Mouse (Mus musculus) liver, embryonic 15.5 days (tissue): Measurements from ENCODE around the gene Gm3776. TPM values are rescaled to one million over a fixed set of nuclear protein-coding genes. Genes with fewer than 3 reads are reported as not detected.
A peak's percentile ranks its signal among the peaks of the same experiment; 100 is the strongest.
"Not testable (repeated sequence)": the region's sequence is repeated elsewhere in the genome, so short reads cannot be mapped to it uniquely, and the experiment has no call there.

ENCODE experiments used
- ATAC-seq: fragments of 200-750 bp; cut with Nextera tagmentation; 2 replicates; pipeline ENCODE4 v1.8.0; 2017; ENCODE audit warnings: moderate number of reproducible peaks, mild to moderate bottlenecking, moderate library complexity; ENCODE audit not compliant: insufficient read depth
- H3K27ac ChIP-seq: fragments of 300-500 bp; sonication (generic); replicated peaks from 2 replicates; pipeline ENCODE4 v1.5.1; 2015; ENCODE audit warnings: mild to moderate bottlenecking, inconsistent platforms
- H3K27me3 ChIP-seq: fragments of 300-500 bp; sonication (generic); 2 replicates; pipeline ENCODE4 v1.6.1; 2015; ENCODE audit warnings: mild to moderate bottlenecking, inconsistent platforms
- H3K36me3 ChIP-seq: fragments of 300-500 bp; sonication (generic); replicated peaks from 2 replicates; pipeline ENCODE4 v1.6.1; 2015; ENCODE audit warnings: moderate library complexity, mild to moderate bottlenecking, inconsistent platforms
- H3K4me1 ChIP-seq: fragments of 300-500 bp; sonication (generic); replicated peaks from 2 replicates; pipeline ENCODE4 v1.6.1; 2015; ENCODE audit warnings: inconsistent platforms
- H3K4me2 ChIP-seq: fragments of 300-500 bp; sonication (generic); 2 replicates; pipeline ENCODE4 v1.6.1; 2015; ENCODE audit warnings: moderate library complexity, mild to moderate bottlenecking, inconsistent platforms
- H3K4me3 ChIP-seq: fragments of 300-500 bp; sonication (generic); replicated peaks from 2 replicates; pipeline ENCODE4 v1.5.1; 2015; ENCODE audit warnings: mild to moderate bottlenecking, inconsistent platforms
- H3K9ac ChIP-seq: fragments of 300-500 bp; sonication (generic); 2 replicates; pipeline ENCODE4 v1.6.1; 2015; ENCODE audit warnings: moderate library complexity, mild to moderate bottlenecking, inconsistent platforms
- H3K9me3 ChIP-seq: fragments of 300-500 bp; sonication (generic); replicated peaks from 2 replicates; pipeline ENCODE4 v1.6.1; 2016; ENCODE audit warnings: inconsistent platforms
- WGBS: fragments of 180-500 bp; shearing (Covaris S2); methylation state at CpG from one replicate; pipeline ENCODE4 v1.1.7; 2015; ENCODE audit warnings: mixed read lengths; ENCODE audit not compliant: insufficient replicate concordance; 5-methylcytosine and 5-hydroxymethylcytosine counted together
- polyA plus RNA-seq: library from polyadenylated mRNA; unstranded; fragments of >200 nt; fragmentation: Nextera tagmentation; extraction: Ambion mirVana; gene quantifications from 2 replicates; pipeline ENCODE4 v1.2.1, GENCODE M21; 2015

Gene Gm3776
- 0.26 and 0.36 TPM in 2 replicates for polyA plus RNA-seq

- H3K9me3 ChIP-seq, ATAC-seq, H3K27ac ChIP-seq, H3K9ac ChIP-seq, H3K4me2 ChIP-seq, H3K36me3 ChIP-seq, H3K27me3 ChIP-seq, H3K4me3 ChIP-seq, H3K4me1 ChIP-seq: not testable (repeated sequence)
- 60% methylated on average over 2 of the region's 3 CpGs for WGBS
These were observed at the start of gene Gm3776 for GRCm38 (mm10) chr9:78256914-78257313. Gene Gm3776, plus strand, starts transcription at chr9:78257129.

GRCm38 (mm10) chr9:78208956-78209355 lies 48.0 kb upstream of the Gm3776 start:
- H3K27ac ChIP-seq, result no peak overlapping the region
- 0 out of 2 replicates have a peak, but pooled peaks cover 3% of the 10 kb centered on the region for H3K36me3 ChIP-seq
- H3K27me3 ChIP-seq, result no peaks in the 10 kb centered on the region
- no peak for ATAC-seq
- no peak overlapping the region for H3K9ac ChIP-seq
- 33% methylated on average over 4 of the region's 4 CpGs for WGBS
- no peaks in the 10 kb centered on the region; the same call in 1 of the 2 replicates for H3K4me1 ChIP-seq
- H3K4me3 ChIP-seq, result no peak overlapping the region
- no peaks in the 10 kb centered on the region for H3K9me3 ChIP-seq
- H3K4me2 ChIP-seq, result no peak overlapping the region

- no peaks in the 10 kb centered on the region for H3K9me3 ChIP-seq
- ATAC-seq, result no peak
- no peak overlapping the region for H3K4me2 ChIP-seq
- no peaks in the 10 kb centered on the region for H3K27me3 ChIP-seq
- no peaks in the 10 kb centered on the region; the same call in 1 of the 2 replicates for H3K4me1 ChIP-seq
- no peak overlapping the region for H3K4me3 ChIP-seq
- H3K36me3 ChIP-seq, result 0 out of 2 replicates have a peak, but pooled peaks cover 3% of the 10 kb centered on the region
- no peak overlapping the region for H3K9ac ChIP-seq
- WGBS, result 55% methylated on average over 3 of the region's 3 CpGs
- no peak overlapping the region for H3K27ac ChIP-seq
These were observed 46.9 kb upstream of the Gm3776 start for GRCm38 (mm10) chr9:78210079-78210478.

- no peaks in the 10 kb centered on the region for H3K27me3 ChIP-seq
- 0 out of 2 replicates have a peak, but pooled peaks cover 3% of the 10 kb centered on the region for H3K36me3 ChIP-seq
- 74% methylated on average over 2 of the region's 2 CpGs for WGBS
- no peaks in the 10 kb centered on the region for H3K9me3 ChIP-seq
- no peak overlapping the region for H3K4me3 ChIP-seq
- H3K9ac ChIP-seq, result no peak overlapping the region
- H3K27ac ChIP-seq, result no peak overlapping the region
- no peaks in the 10 kb centered on the region; the same call in 1 of the 2 replicates for H3K4me1 ChIP-seq
- no peak overlapping the region for H3K4me2 ChIP-seq
- no peak for ATAC-seq
These were observed 46.1 kb upstream of the Gm3776 start for GRCm38 (mm10) chr9:78210821-78211220.

GRCm38 (mm10) chr9:78211521-78211920 lies 45.4 kb upstream of the Gm3776 start:
- Histone ChIP-seq H3K4me1 (no peaks in the 10 kb centered on the region; the same call in 1 of the 2 replicates), H3K27ac (no peak overlapping the region), H3K9ac (no peak overlapping the region), H3K27me3 (no peaks in the 10 kb centered on the region), H3K4me3 (no peak overlapping the region), H3K4me2 (no peak overlapping the region), H3K9me3 (no peaks in the 10 kb centered on the region), H3K36me3 (0 out of 2 replicates have a peak, but pooled peaks cover under 1% of the 10 kb centered on the region)
- ATAC-seq, result no peak
- 72% methylated on average over 3 of the region's 3 CpGs for WGBS

- no peak overlapping the region for H3K9ac ChIP-seq
- no peaks in the 10 kb centered on the region for H3K9me3 ChIP-seq
- H3K4me3 ChIP-seq, result no peak overlapping the region
- no peak for ATAC-seq
- peaks cover 6% of the 10 kb centered on the region; the same call in 1 of the 2 replicates for H3K4me1 ChIP-seq
- no peaks in the 10 kb centered on the region for H3K36me3 ChIP-seq
- 35% methylated on average over 7 of the region's 7 CpGs for WGBS
- H3K4me2 ChIP-seq, result no peak overlapping the region
- H3K27ac ChIP-seq, result no peak overlapping the region
- H3K27me3 ChIP-seq, result no peaks in the 10 kb centered on the region
These were observed 44.4 kb upstream of the Gm3776 start for GRCm38 (mm10) chr9:78212341-78213049.

- Histone ChIP-seq H3K27me3 (no peaks in the 10 kb centered on the region), H3K4me3 (no peak overlapping the region), H3K4me1 (peaks cover 7% of the 10 kb centered on the region; the same call in 1 of the 2 replicates), H3K36me3 (no peaks in the 10 kb centered on the region), H3K4me2 (no peak overlapping the region), H3K27ac (no peak overlapping the region), H3K9me3 (no peaks in the 10 kb centered on the region), H3K9ac (no peak overlapping the region)
- ATAC-seq, result 0 out of 2 replicates have a peak, but pooled peaks have one; percentile 49
- WGBS, result 45% methylated on average over 4 of the region's 4 CpGs
These were observed 39.9 kb upstream of the Gm3776 start for GRCm38 (mm10) chr9:78217074-78217473.

GRCm38 (mm10) chr9:78222616-78223015 lies 34.3 kb upstream of the Gm3776 start:
- H3K4me1 ChIP-seq, result 0 out of 2 replicates have a peak, but pooled peaks cover under 1% of the 10 kb centered on the region
- H3K27me3 ChIP-seq, result no peaks in the 10 kb centered on the region
- WGBS, result 44% methylated on average over 8 of the region's 8 CpGs
- ATAC-seq, result no peak
- no peaks in the 10 kb centered on the region for H3K9me3 ChIP-seq
- H3K4me2 ChIP-seq, result no peak overlapping the region
- no peaks in the 10 kb centered on the region for H3K36me3 ChIP-seq
- H3K9ac ChIP-seq, result no peak overlapping the region
- H3K27ac ChIP-seq, result no peak overlapping the region
- H3K4me3 ChIP-seq, result no peak overlapping the region

GRCm38 (mm10) chr9:78223221-78223902 lies 33.6 kb upstream of the Gm3776 start:
- ATAC-seq, result no peak
- Histone ChIP-seq H3K36me3 (no peaks in the 10 kb centered on the region), H3K27me3 (no peaks in the 10 kb centered on the region), H3K4me2 (no peak overlapping the region), H3K9ac (no peak overlapping the region), H3K9me3 (no peaks in the 10 kb centered on the region), H3K4me3 (no peak overlapping the region), H3K27ac (no peak overlapping the region), H3K4me1 (no peaks in the 10 kb centered on the region)
- WGBS, result 60% methylated on average over 10 of the region's 10 CpGs

GRCm38 (mm10) chr9:78224418-78224817 lies 32.5 kb upstream of the Gm3776 start:
- H3K4me2 ChIP-seq, result no peak overlapping the region
- no peak overlapping the region for H3K4me3 ChIP-seq
- H3K9ac ChIP-seq, result no peak overlapping the region
- no peaks in the 10 kb centered on the region for H3K4me1 ChIP-seq
- no peak for ATAC-seq
- H3K27ac ChIP-seq, result no peak overlapping the region
- H3K36me3 ChIP-seq, result no peaks in the 10 kb centered on the region
- 70% methylated on average over 2 of the region's 2 CpGs for WGBS
- no peaks in the 10 kb centered on the region for H3K9me3 ChIP-seq
- no peaks in the 10 kb centered on the region for H3K27me3 ChIP-seq

- H3K4me2 ChIP-seq, result no peak overlapping the region
- 42% methylated on average over 11 of the region's 11 CpGs for WGBS
- H3K4me1 ChIP-seq, result no peaks in the 10 kb centered on the region
- H3K9me3 ChIP-seq, result no peaks in the 10 kb centered on the region
- ATAC-seq, result no peak
- H3K36me3 ChIP-seq, result no peaks in the 10 kb centered on the region
- no peaks in the 10 kb centered on the region for H3K27me3 ChIP-seq
- H3K4me3 ChIP-seq, result no peak overlapping the region
- H3K9ac ChIP-seq, result no peak overlapping the region
- no peak overlapping the region for H3K27ac ChIP-seq
These were observed 31.6 kb upstream of the Gm3776 start for GRCm38 (mm10) chr9:78225304-78225703.
